Mouse (Mus musculus): Measurements from ENCODE around the gene Ttc13.
A peak's percentile ranks its signal among the peaks of the same experiment; 100 is the strongest.

Ttc13 gene

GRCm38 (mm10) chr8:124702183-124702582 lies 19.6 kb downstream of the Ttc13 start:
- no peak for DNase-seq

GRCm38 (mm10) chr8:124701023-124701422 lies 20.8 kb downstream of the Ttc13 start:
- DNase-seq = no peak

- DNase-seq = no peak
Observed at GRCm38 (mm10) chr8:124700271-124700670, 21.5 kb downstream of the Ttc13 start.

GRCm38 (mm10) chr8:124695424-124696100 lies 26.2 kb downstream of the Ttc13 start:
- DNase-seq = no peak

GRCm38 (mm10) chr8:124691706-124692105 lies 30.1 kb downstream of the Ttc13 start:
- no peak for DNase-seq

GRCm38 (mm10) chr8:124688899-124689298 lies 32.9 kb downstream of the Ttc13 start:
- DNase-seq = no peak

- no peak for DNase-seq
Observed at GRCm38 (mm10) chr8:124682218-124682617, 39.6 kb downstream of the Ttc13 start.

- no peak for DNase-seq
Observed at GRCm38 (mm10) chr8:124681792-124682157, 40.0 kb downstream of the Ttc13 start.

- DNase-seq = no peak
Observed at GRCm38 (mm10) chr8:124681077-124681791, 40.5 kb downstream of the Ttc13 start.

GRCm38 (mm10) chr8:124678246-124678645 lies 43.5 kb downstream of the Ttc13 start:
- DNase-seq = no peak

GRCm38 (mm10) chr8:124677486-124677885 lies 44.3 kb downstream of the Ttc13 start:
- DNase-seq = peak; percentile 87

- DNase-seq = no peak
Observed at GRCm38 (mm10) chr8:124677078-124677477, 44.7 kb downstream of the Ttc13 start.

GRCm38 (mm10) chr8:124676661-124677060 lies 45.1 kb downstream of the Ttc13 start:
- DNase-seq = no peak

- DNase-seq = no peak
Observed at GRCm38 (mm10) chr8:124672345-124672744, 49.4 kb downstream of the Ttc13 start.

- DNase-seq = no peak
Observed at GRCm38 (mm10) chr8:124668798-124669197, 53.0 kb downstream of the Ttc13 start.

GRCm38 (mm10) chr8:124664414-124664813 lies 57.4 kb downstream of the Ttc13 start:
- no peak for DNase-seq

- no peak for DNase-seq
Observed at GRCm38 (mm10) chr8:124663874-124664230, 57.9 kb downstream of the Ttc13 start.

GRCm38 (mm10) chr8:124663112-124663873 lies 58.5 kb downstream of the Ttc13 start, which contains the start of gene 2310022B05Rik:
Gene 2310022B05Rik (minus strand): TSS chr8:124663369.
- peak; percentile 93 for DNase-seq

GRCm38 (mm10) chr8:124662446-124663111 lies 59.2 kb downstream of the Ttc13 start:
- no peak for DNase-seq

- peak; percentile 26 for DNase-seq
Observed at GRCm38 (mm10) chr8:124661781-124662180, 60.0 kb downstream of the Ttc13 start.

- peak; percentile 66 for DNase-seq
Observed at GRCm38 (mm10) chr8:124658415-124658814, 63.4 kb downstream of the Ttc13 start.

- no peak for DNase-seq
Observed at GRCm38 (mm10) chr8:124657961-124658360, 63.8 kb downstream of the Ttc13 start.
